Mouse (Mus musculus) testis, adult 2 months (tissue): ENCODE measurements around the gene Ppp1r21.

Source experiments
- CTCF ChIP-seq: fragments of 200-500 bp; IDR thresholded peaks from 2 replicates; pipeline ENCODE4 v1.5.1; 2012; ENCODE audit warnings: low read depth, mild to moderate bottlenecking, inconsistent platforms, low read length, moderate library complexity; ENCODE audit not compliant: control insufficient read depth, insufficient read depth, insufficient replicate concordance
- POLR2A ChIP-seq: fragments of 200-500 bp; IDR thresholded peaks from 2 replicates; pipeline ENCODE4 v1.6.1; 2012; ENCODE audit warnings: low read depth, mild to moderate bottlenecking, inconsistent platforms, low read length, moderate library complexity; ENCODE audit not compliant: control insufficient read depth

- TF ChIP-seq POLR2A (no peak), CTCF (no peak)
These were observed 45.0 kb upstream of the Ppp1r21 start for GRCm38 (mm10) chr17:88484951-88485350.
